ENCODE assay signal across 9 mouse cellular contexts in the genomic region with DNA sequence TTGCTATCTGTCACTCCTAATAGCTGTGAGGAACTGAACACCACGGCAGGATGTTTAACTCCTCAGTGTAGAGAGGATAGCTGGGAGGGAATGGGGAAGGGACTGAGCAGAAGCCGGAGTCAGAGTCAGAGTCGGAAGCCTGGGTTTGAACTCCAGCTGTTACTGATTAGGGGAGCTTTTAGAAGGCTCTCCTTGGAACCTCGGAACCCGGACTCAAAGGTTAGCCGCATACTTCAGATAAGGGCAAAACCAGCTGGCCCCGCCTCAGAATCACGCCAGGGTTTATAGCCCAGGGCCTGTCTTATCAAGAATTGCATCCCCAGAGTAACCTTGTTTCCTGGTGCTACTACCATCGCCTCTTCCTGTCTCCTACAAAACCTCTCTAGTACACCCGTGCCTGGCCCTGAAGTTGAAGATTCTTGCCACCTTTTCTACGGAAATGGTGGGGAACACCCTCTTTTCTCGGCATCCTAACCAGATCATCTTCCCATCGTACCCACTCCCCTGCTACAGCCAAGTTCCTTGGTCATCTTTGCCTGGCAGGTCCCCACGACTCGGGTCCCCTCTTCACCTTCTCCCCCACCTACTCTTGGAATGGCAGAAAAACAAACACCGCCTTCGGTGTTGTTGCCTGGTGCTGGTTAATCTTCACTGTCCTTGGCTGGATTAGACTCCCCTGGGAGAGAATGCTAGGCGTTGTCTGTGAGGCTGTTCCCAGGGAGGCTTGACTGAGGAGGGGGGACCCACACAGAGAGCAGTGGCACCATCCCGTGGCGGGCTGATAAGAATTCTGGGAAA. TPM values are rescaled to one million over a fixed set of nuclear protein-coding genes. Genes with fewer than 3 reads are reported as not detected.
A peak's percentile ranks its signal among the peaks of the same experiment; 100 is the strongest.
DNase-seq lines count a peak whose midpoint lies in the region; ATAC-seq lines count a peak whose summit lies in the region.
"Had no signal": no experiment of that assay in that cellular context is flagged by ENCODE, and none has a peak within 500 bp of the region (broad histone marks: within the 10 kb centered on the region; RNA-seq: fewer than 3 reads in every experiment).

No protein-coding gene starts in this region.

- H3K27me3 ChIP-seq in embryonic facial prominence, embryonic 11.5 days (ENCODE audit: control insufficient read depth, insufficient read depth, low read length): no peaks in the 10 kb centered on the region
- no peaks in the 10 kb centered on the region; the same call in 1 of the 2 replicates for H3K27me3 ChIP-seq in lung, embryonic 16.5 days (ENCODE audit: control insufficient read depth, insufficient read depth, low read depth, low read length)

- no peaks in the 10 kb centered on the region for H3K9me3 ChIP-seq in embryonic facial prominence, embryonic 11.5 days (replicated peaks; ENCODE audit: control insufficient read depth, low read length)
- no peaks in the 10 kb centered on the region for H3K9me3 ChIP-seq in lung, embryonic 16.5 days (ENCODE audit: control insufficient read depth, low read length)

- H3K4me2 ChIP-seq in embryonic facial prominence, embryonic 11.5 days (ENCODE audit: low read depth, low read length): no peak overlapping the region
- H3K4me2 ChIP-seq in lung, embryonic 16.5 days (ENCODE audit: low read depth, low read length): 0 out of 2 replicates have a peak overlapping the region, but pooled peaks have one; percentile 3

- peak; percentile 12 for DNase-seq in adrenal gland, adult 2 months
- no peak for DNase-seq in adrenal gland, adult 8-10 months
- peak; percentile 78 for DNase-seq in embryonic facial prominence, embryonic 11.5 days (ENCODE audit: low spot score)
- peak; percentile 14 for DNase-seq in hindlimb bud, embryonic 11.5 days (ENCODE audit: extremely low spot score, low read depth, low spot score)
- peak; percentile 84 for DNase-seq in yolk sac, embryonic 10.5 days (ENCODE audit: low spot score)
- DNase-seq in left cerebral cortex, postnatal 4 days: no peak
- DNase-seq in left cerebral cortex, postnatal 25 days (ENCODE audit: low spot score in 2 of 2): no peak

- H3K9ac ChIP-seq in embryonic facial prominence, embryonic 11.5 days (replicated peaks; ENCODE audit: low read length): no peak overlapping the region
- 0 out of 2 replicates have a peak overlapping the region, but pooled peaks have one; percentile 1 for H3K9ac ChIP-seq in lung, embryonic 16.5 days (ENCODE audit: low read length)

- no peak overlapping the region for H3K27ac ChIP-seq in embryonic facial prominence, embryonic 11.5 days (replicated peaks; ENCODE audit: low read depth, low read length)
- no peak overlapping the region for H3K27ac ChIP-seq in lung, embryonic 16.5 days (ENCODE audit: low read length)

- no peaks in the 10 kb centered on the region; the same call in 1 of the 2 replicates for H3K4me1 ChIP-seq in embryonic facial prominence, embryonic 11.5 days (ENCODE audit: control insufficient read depth, insufficient read depth, low read length)
- peaks cover 6% of the 10 kb centered on the region for H3K4me1 ChIP-seq in lung, embryonic 16.5 days (replicated peaks; ENCODE audit: control insufficient read depth, insufficient read depth, low read length)

- intact Hi-C loops in left cerebral cortex, postnatal 4 days (cut with DNase I): no loop called here
- intact Hi-C loops in left cerebral cortex, postnatal 25 days (cut with DNase I): no loop called here

- 0 out of 2 replicates have a peak, but pooled peaks have one; percentile 61 for ATAC-seq in embryonic facial prominence, embryonic 11.5 days (replicated peaks; ENCODE audit: insufficient number of reproducible peaks, low FRiP score, low TSS enrichment, low read depth)
- 0 out of 2 replicates have a peak, but pooled peaks have one; percentile 20 for ATAC-seq in lung, embryonic 16.5 days (ENCODE audit: low read depth)

- WGBS in embryonic facial prominence, embryonic 11.5 days: 13% methylated on average over 20 of the region's 20 CpGs
- WGBS in lung, embryonic 16.5 days: 9% methylated on average over 20 of the region's 20 CpGs

- no peaks in the 10 kb centered on the region for H3K36me3 ChIP-seq in embryonic facial prominence, embryonic 11.5 days (replicated peaks; ENCODE audit: control insufficient read depth, insufficient read depth, low read depth, low read length)
- H3K36me3 ChIP-seq in lung, embryonic 16.5 days (ENCODE audit: control insufficient read depth, insufficient read depth, low read length): no peaks in the 10 kb centered on the region

- no peak overlapping the region for H3K4me3 ChIP-seq in embryonic facial prominence, embryonic 11.5 days (ENCODE audit: low read depth, low read length)
- no peak overlapping the region for H3K4me3 ChIP-seq in lung, embryonic 16.5 days (ENCODE audit: low read length)
- H3K4me3 ChIP-seq: erythroblast, embryonic 14.5 days had no signal

RNA-seq across cellular contexts. Expression of gene 2610528J11Rik, which starts 9.9 kb away (rescaled TPM):
- total RNA-seq in adrenal gland, adult 2 months (2021): not detected
- polyA plus RNA-seq in adrenal gland, adult 2 months (2012; rRNA removed): not detected in 2 replicates
- not detected for total RNA-seq in adrenal gland, adult 8-10 months (2022)
- polyA plus RNA-seq in embryonic facial prominence, embryonic 11.5 days (2014; fragmentation: Nextera tagmentation; extraction: Ambion mirVana): 2.5 and 3.1 TPM in 2 replicates
- polyA plus RNA-seq in lung, embryonic 16.5 days (2015; fragmentation: Nextera tagmentation; extraction: Ambion mirVana): 18.8 and 21.1 TPM in 2 replicates
- total RNA-seq in left cerebral cortex, postnatal 4 days (2021): under 1 TPM in 1 of 2 experiments, not detected in 1; 0.38 TPM
- total RNA-seq in left cerebral cortex, postnatal 25 days (2021): not detected

RNA-seq across cellular contexts. Expression of gene Tmem125, which starts 26.9 kb away (rescaled TPM):
- total RNA-seq in adrenal gland, adult 2 months (2021): under 1 TPM in 1 of 2 experiments, not detected in 1; 0.21 TPM
- polyA plus RNA-seq in adrenal gland, adult 2 months (2012; rRNA removed): 0.17 and 0.33 TPM in 2 replicates
- not detected for total RNA-seq in adrenal gland, adult 8-10 months (2022)
- polyA plus RNA-seq in embryonic facial prominence, embryonic 11.5 days (2014; fragmentation: Nextera tagmentation; extraction: Ambion mirVana): 0.90 and 1.4 TPM in 2 replicates
- polyA plus RNA-seq in lung, embryonic 16.5 days (2015; fragmentation: Nextera tagmentation; extraction: Ambion mirVana): 8.0 and 8.4 TPM in 2 replicates
- 1 to 10 TPM in 1 of 2 experiments, under 1 TPM in 1; 0.34 to 1.0 TPM for total RNA-seq in left cerebral cortex, postnatal 4 days (2021)
- 1 to 10 TPM; 7.3 to 9.9 TPM for total RNA-seq in left cerebral cortex, postnatal 25 days (2021)
- polyA plus RNA-seq: erythroblast, embryonic 14.5 days had no signal

RNA-seq across cellular contexts. Expression of gene Tie1, which starts 27.0 kb away (rescaled TPM):
- 10 to 100 TPM; 30.3 to 52.5 TPM for total RNA-seq in adrenal gland, adult 2 months (2021)
- polyA plus RNA-seq in adrenal gland, adult 2 months (2012; rRNA removed): 78.4 and 96.9 TPM in 2 replicates
- total RNA-seq in adrenal gland, adult 8-10 months (2022): 10 to 100 TPM; 30.0 to 53.6 (median 45.1) TPM
- polyA plus RNA-seq in embryonic facial prominence, embryonic 11.5 days (2014; fragmentation: Nextera tagmentation; extraction: Ambion mirVana): 8.9 and 11.8 TPM in 2 replicates
- polyA plus RNA-seq in lung, embryonic 16.5 days (2015; fragmentation: Nextera tagmentation; extraction: Ambion mirVana): 99.4 and 102 TPM in 2 replicates
- 10 to 100 TPM; 14.4 to 15.2 TPM for total RNA-seq in left cerebral cortex, postnatal 4 days (2021)
- 1 to 10 TPM; 8.2 to 9.5 TPM for total RNA-seq in left cerebral cortex, postnatal 25 days (2021)

RNA-seq across cellular contexts. Expression of gene Mpl, which starts 59.6 kb away (rescaled TPM):
- under 1 TPM in 1 of 2 experiments, not detected in 1; 0.17 TPM for total RNA-seq in adrenal gland, adult 2 months (2021)
- 0.04 TPM in 1 of 2 replicates, not detected in the other for polyA plus RNA-seq in adrenal gland, adult 2 months (2012; rRNA removed)
- under 1 TPM in 1 of 4 experiments, not detected in 3; 0.15 TPM for total RNA-seq in adrenal gland, adult 8-10 months (2022)
- 1.2 and 1.4 TPM in 2 replicates for polyA plus RNA-seq in embryonic facial prominence, embryonic 11.5 days (2014; fragmentation: Nextera tagmentation; extraction: Ambion mirVana)
- polyA plus RNA-seq in lung, embryonic 16.5 days (2015; fragmentation: Nextera tagmentation; extraction: Ambion mirVana): 0.67 and 0.83 TPM in 2 replicates
- not detected for total RNA-seq in left cerebral cortex, postnatal 4 days (2021)
- 1 to 10 TPM; 1.6 to 2.3 TPM for total RNA-seq in left cerebral cortex, postnatal 25 days (2021)

Comparison
In these comparisons a context has a peak if more than half of its experiments do, and no peak if none do; other contexts are left out.
1. DNase-seq: peak in adrenal gland, adult 2 months (single experiment), embryonic facial prominence, embryonic 11.5 days (single experiment), hindlimb bud, embryonic 11.5 days (single experiment) and yolk sac, embryonic 10.5 days (single experiment); none in adrenal gland, adult 8-10 months (single experiment), left cerebral cortex, postnatal 4 days (single experiment) and left cerebral cortex, postnatal 25 days (0 of 2).
2. RNA of gene Tmem125, which starts 26.9 kb away (total RNA-seq): 7.3 to 9.9 TPM in left cerebral cortex, postnatal 25 days; 0.34 to 1.0 TPM in left cerebral cortex, postnatal 4 days, 0.21 TPM in adrenal gland, adult 2 months and not detected in adrenal gland, adult 8-10 months; every median in the first group is over 4 times any median in the second.